Mouse (Mus musculus): ENCODE data around the gene Ubox5. TPM values are rescaled to one million over a fixed set of nuclear protein-coding genes. Genes with fewer than 3 reads are reported as not detected.

Gene Ubox5
- polyA plus RNA-seq, 1 experiment from 2014 or later, result 10.0 TPM

Other genes with a start within 250 kb of the Ubox5 start
- gene Cpxm1, start 232.5 kb downstream of the Ubox5 start, polyA plus RNA-seq (2015; fragmentation: Nextera tagmentation; extraction: Ambion mirVana), result 21.2 and 27.5 TPM in 2 replicates
- gene Gm28372, start 224.8 kb downstream of the Ubox5 start, polyA plus RNA-seq (2015; fragmentation: Nextera tagmentation; extraction: Ambion mirVana), result 0.28 and 0.29 TPM in 2 replicates
- gene 1700020A23Rik, start 224.8 kb downstream of the Ubox5 start, polyA plus RNA-seq (2015; fragmentation: Nextera tagmentation; extraction: Ambion mirVana), result 0.69 TPM in 1 of 2 replicates, not detected in the other
- gene Tmem239, start 223.6 kb downstream of the Ubox5 start, polyA plus RNA-seq (2015; fragmentation: Nextera tagmentation; extraction: Ambion mirVana), result 0.22 TPM in 1 of 2 replicates, not detected in the other
- 108 and 111 TPM in 2 replicates for gene Vps16, start 205.7 kb downstream of the Ubox5 start, polyA plus RNA-seq (2015; fragmentation: Nextera tagmentation; extraction: Ambion mirVana)
- gene Pced1a, start 205.3 kb downstream of the Ubox5 start, polyA plus RNA-seq (2015; fragmentation: Nextera tagmentation; extraction: Ambion mirVana), result 13.4 and 16.1 TPM in 2 replicates
- gene Ptpra, start 179.8 kb downstream of the Ubox5 start, polyA plus RNA-seq (2015; fragmentation: Nextera tagmentation; extraction: Ambion mirVana), result 136 and 142 TPM in 2 replicates
- gene Mrps26, start 66.3 kb downstream of the Ubox5 start, polyA plus RNA-seq (2015; fragmentation: Nextera tagmentation; extraction: Ambion mirVana), result 97.0 and 105 TPM in 2 replicates
- gene Oxt, start 53.9 kb downstream of the Ubox5 start, polyA plus RNA-seq (2015; fragmentation: Nextera tagmentation; extraction: Ambion mirVana), result 0.38 and 0.86 TPM in 2 replicates
- gene Avp, start 47.5 kb downstream of the Ubox5 start, polyA plus RNA-seq (2015; fragmentation: Nextera tagmentation; extraction: Ambion mirVana), result 54.5 and 81.6 TPM in 2 replicates
- gene Fastkd5, start within 50 bp of the Ubox5 start, polyA plus RNA-seq (2015; fragmentation: Nextera tagmentation; extraction: Ambion mirVana), result 10.9 and 11.2 TPM in 2 replicates
- 17.4 and 17.9 TPM in 2 replicates for gene Lzts3, start 12.8 kb upstream of the Ubox5 start, polyA plus RNA-seq (2015; fragmentation: Nextera tagmentation; extraction: Ambion mirVana)
- 69.4 and 71.0 TPM in 2 replicates for gene Ddrgk1, start 34.6 kb upstream of the Ubox5 start, polyA plus RNA-seq (2015; fragmentation: Nextera tagmentation; extraction: Ambion mirVana)
- gene Itpa, start 37.6 kb upstream of the Ubox5 start, polyA plus RNA-seq (2015; fragmentation: Nextera tagmentation; extraction: Ambion mirVana), result 130 and 133 TPM in 2 replicates
- gene Slc4a11, start 67.5 kb upstream of the Ubox5 start, polyA plus RNA-seq (2015; fragmentation: Nextera tagmentation; extraction: Ambion mirVana), result 0.56 and 0.65 TPM in 2 replicates

All from midbrain, embryonic 15.5 days (tissue).